Mouse (Mus musculus): ENCODE results near the gene Timp3. TPM values are rescaled to one million over a fixed set of nuclear protein-coding genes. Genes with fewer than 3 reads are reported as not detected.

Timp3 gene
- 100 to 1,000 TPM; 434 to 635 TPM for total RNA-seq (2021)
- long read RNA-seq, experiment 1, full-length matches to known transcripts = 41 of 124 reads
- long read RNA-seq, experiment 1, partial matches to known transcripts = 61 of 124 reads
- long read RNA-seq, experiment 1, other reads (novel, unspliced or antisense) = 22 of 124 reads
- long read RNA-seq, experiment 2, full-length matches to known transcripts = 27 of 55 reads
- long read RNA-seq, experiment 2, partial matches to known transcripts = 28 of 55 reads
- long read RNA-seq, experiment 2, other reads (novel, unspliced or antisense) = 0 of 55 reads

DNA sequence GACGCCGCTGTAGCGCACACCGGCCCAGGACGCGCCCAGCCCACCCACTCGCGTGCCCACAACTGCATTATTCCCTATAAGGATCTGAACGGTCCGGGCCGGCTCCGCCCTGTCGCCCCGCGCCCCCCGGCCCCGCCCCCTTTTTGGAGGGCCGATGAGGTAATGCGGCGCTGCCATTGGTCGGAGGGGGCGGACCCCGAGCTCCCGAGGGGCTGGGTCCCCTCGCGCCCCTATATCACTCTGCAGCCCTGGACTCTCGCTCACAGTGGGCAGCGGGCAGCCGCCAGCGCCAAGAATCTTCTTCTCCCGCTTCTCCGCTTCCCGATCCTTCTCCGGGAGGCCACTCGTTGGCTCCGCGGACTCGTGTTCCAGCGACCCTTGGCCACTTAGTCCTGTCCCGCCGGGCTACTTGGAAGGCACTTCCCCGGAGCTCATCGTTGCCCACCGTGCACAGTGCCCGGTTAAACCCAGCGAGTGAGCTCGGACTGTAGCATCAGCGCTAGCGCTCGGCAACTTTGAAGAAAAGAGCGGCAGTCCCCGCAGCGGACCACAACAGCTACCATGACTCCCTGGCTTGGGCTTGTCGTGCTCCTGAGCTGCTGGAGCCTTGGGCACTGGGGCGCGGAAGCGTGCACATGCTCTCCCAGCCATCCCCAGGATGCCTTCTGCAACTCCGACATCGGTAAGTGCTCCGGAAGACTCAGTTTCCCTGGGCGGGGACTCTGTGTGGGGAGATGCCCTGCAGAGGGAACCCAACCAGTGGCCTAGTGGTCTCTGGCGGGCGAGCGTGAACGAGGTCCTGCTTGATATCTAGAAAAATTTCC is at the start of gene Timp3:
Gene Timp3 (plus strand): TSS at position 80 of the 824 bp plus-strand sequence.
- DNase-seq = peak; percentile 91 to 94

DNA sequence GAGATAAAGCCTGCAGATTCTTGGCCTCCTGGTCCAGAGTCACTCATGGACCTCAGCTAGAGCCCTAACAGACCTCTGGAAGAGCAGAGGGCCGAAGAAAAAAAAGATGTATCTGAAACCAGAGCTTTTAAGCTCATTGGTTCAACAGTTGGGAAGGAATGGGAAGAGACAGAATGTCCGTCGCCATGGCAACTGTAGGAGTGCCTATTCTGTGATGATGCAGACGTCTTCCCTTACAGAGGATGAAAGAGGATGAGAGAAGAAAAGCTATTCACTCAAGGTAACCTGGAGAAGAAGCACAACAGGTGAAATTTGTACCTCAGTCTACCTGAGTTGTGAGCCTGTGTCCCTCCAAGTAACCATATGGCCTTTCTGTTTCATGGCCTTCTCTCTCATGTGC is 44.0 kb upstream of the Timp3 start:
- DNase-seq = no peak

DNA sequence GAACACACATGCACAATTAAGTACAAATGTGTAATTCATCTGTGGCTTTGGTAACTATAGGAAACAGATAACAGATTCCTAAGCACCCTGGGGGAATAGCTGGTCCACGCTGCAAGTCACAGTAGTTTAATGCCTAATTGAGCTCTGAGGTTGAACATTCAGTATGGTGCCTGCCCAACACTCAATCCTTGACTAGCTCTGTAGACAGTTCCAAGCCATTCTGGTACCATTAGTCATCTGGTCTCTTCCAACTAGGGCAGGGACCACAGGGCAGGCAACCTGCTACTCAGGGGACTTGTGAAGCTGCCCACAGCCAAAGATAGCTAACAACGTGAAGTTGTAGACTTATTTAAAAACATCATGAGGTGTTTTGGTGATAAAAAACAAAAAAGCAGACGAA is 43.1 kb upstream of the Timp3 start:
- no peak for DNase-seq

DNA sequence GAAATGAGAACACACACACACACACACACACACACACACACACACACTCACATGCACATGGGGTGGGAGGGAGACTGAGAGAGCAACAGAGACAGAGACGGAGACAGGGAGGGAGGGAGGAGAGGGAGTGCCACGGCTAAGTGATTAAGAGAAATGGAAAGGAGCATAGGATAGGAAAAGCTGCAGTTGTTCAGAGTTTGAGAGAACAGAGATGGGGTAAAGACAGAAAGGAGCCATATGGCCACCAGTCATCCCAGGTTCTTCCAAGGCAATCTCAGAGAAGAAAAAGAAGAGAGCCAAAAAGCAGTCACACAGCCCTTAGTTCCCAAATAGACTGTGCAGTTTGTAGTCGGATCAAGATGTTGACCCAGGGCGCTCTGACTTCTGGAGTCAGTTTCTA is 42.1 kb upstream of the Timp3 start:
- DNase-seq = no peak

DNA sequence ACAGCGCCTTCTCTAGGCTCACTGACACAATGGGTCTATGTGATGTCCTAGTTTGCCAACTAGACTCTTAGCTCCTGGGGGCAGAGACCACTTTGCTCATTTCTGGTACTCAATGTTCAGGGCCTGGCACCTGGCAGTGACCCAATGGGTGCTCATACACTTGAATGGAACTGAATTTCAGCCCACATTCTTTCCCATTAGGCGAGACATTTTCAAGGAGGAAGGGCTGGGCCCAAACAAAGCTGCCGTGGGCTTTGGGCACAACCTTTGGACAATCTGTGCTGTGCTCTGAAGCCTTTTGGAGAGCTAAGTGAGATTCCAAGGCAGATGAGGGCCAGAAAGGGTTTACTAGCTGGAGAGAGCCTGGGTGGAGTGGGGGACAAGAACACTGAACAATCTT is 41.2 kb upstream of the Timp3 start:
- DNase-seq = no peak

DNA sequence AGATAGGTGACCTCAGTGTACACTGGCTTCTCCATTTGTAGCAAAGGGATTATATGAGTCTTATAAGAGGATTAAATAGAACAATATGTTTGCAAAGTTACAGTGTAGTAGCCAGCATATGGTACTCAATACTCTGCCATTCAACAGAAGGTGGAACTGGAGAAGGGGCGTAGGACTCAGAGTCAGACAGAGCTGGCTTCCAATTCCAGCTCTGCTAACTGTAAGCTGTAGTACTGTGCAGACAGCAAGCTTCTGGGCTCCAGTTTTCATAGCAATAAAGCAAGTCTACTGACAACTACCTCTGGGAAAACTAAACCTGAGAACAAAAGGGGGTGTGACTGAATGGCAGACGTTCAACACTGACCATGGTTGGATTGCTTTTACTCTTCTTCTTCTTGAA is 38.4 kb upstream of the Timp3 start:
- no peak for DNase-seq

DNA sequence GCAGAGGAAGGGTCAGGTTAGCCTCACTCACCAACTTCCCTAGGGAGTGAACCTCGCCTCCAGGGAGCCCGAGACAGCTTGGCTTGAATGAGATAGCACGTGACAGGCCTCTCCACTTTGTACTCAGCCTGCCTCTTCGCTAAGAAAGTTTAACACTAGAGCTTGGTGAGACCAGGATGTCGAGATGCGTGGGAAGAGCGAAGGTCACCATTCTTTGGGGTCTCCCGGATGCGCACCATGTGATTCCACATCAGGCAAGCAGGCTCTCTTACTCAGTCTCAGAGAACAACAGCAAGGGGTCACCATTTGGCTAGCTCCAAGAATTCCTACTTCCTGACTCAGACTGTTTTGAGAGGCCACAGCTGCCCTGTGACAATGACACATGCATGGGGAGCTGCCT is 35.6 kb upstream of the Timp3 start:
- peak in 1 of 2 experiments; percentile 25 for DNase-seq

DNA sequence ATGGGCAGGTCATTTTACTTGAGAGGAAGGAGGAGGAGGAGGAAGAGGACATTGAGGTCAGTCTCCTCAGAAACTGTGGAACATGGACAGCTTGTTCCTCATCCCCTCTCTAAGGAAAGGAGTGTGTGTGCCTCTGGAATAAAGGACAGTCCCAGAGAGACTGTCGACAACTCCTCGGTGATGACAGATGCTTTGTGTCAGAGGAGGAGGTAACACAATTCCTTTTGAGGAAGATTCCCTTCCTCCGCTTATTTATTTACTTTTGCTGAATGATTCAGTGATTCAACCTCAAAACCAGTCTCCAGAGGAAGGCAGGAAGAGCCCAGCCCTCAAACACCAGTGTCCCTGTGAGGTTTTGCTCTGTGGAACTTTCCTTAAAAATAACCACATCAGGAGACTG is 29.9 kb upstream of the Timp3 start:
- no peak for DNase-seq

DNA sequence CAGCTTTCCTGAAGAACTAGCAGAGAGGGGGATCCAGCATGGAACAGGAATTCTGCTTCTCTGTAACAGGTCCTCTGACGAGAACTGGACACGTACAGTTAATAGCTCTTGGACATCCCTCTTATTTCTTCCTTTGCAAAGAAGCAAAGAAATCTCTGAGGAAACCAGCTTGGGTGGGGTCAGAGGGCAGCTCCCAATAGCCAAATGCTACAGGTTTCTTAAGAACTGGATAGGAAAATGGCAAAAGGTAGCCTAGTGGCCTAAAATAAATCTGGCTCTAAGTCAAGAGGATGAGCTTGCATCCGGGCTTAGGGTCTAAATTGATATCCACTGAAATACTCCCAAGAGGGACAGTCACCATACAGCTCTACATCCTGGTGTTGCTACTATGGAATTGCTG is 27.3 kb upstream of the Timp3 start:
- peak in 1 of 2 experiments; percentile 26 for DNase-seq

DNA sequence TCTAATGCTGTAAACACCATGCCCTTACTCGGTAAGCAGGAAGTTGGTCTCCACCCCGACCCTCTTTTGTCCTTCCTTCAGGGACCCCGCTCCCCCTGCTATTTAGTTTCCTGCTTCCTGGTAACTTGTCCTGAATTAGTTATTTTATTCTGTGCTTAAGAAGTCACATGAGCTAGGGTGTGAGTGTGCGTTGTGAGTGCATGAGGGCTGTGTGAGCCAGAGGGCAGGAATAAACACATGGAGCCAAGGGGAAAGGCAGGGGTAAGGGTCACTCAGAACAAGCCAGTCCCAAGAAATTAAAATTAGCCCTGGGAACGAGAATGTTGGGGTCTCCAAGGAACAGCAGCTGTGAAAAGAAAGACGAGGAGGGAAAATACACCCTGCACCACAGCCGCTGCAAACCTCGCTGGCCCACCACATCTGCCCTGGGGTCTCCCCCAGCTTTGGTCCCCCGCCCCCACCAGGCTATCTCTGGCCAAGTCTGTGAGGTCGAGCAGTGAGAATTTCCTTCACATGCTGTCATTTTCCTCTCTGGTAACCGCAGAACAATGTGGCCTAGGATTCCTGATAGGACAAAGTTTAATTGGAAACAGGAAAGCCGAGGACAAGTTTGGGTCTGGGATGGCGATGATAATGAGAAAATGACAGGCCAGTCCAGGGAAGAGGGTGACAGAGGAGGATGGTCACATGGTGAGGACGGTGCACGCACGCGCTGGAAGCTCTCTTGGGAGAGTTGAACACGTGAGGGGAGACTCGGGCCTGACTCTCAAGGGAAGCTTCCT is 26.6 kb upstream of the Timp3 start:
- peak; percentile 61 to 62 for DNase-seq

DNA sequence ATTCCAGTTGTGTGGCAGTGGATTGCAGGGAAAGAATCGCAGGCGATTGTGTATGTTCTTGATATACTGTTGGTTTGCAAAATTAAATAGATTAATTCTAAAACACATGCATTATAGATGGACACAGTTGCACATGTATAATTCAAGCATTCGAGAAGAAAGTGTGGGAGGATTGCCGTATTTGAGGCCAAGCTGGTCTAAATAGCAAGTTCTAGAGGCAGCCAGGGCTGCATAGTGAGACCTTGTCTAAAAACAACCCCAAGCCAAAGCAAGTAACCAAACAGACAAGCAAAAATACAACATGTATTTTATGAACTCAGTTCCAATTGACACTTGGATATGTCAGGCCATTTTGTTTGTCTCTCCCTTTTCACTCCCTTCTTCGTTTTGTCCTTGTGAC is 24.6 kb upstream of the Timp3 start:
- DNase-seq = no peak

DNA sequence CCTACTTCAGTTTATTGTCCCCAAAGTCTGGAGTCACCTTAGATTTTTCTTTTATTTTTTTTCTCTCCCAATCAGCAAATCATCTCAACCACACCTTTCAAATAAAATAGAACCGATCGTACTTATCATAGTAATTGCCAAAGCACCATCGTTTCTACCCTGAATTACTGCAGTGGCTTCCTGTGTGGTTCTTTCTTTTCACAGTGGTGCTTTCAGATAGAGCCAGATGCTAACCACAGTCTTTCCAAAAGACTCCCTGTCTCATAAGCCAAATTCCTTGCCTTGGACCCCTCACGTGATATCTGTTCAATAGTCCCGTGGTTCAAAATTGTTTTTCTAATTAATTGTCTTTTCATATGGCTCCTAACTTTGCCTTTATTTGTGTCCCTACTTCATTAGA is 22.8 kb upstream of the Timp3 start:
- DNase-seq = no peak

DNA sequence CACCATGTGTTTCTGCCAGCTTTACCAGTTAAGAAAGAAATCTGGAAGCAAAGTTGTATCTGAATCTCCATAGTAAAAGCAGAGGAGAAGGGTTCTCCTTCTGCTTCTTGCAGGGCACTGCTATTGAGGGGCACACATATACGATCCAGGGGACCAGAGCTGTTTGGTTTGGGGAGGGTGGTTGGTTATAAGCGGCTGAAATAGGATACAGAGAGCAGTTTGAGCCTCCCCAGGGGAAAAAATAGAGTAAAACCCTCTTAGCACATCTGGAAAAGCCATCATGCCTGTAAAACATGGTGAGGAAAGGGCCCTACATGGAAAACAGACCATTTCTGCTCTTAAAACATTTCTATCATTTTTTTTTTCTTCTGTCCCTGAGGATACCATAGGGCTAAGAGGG is 21.7 kb upstream of the Timp3 start:
- DNase-seq = no peak

DNA sequence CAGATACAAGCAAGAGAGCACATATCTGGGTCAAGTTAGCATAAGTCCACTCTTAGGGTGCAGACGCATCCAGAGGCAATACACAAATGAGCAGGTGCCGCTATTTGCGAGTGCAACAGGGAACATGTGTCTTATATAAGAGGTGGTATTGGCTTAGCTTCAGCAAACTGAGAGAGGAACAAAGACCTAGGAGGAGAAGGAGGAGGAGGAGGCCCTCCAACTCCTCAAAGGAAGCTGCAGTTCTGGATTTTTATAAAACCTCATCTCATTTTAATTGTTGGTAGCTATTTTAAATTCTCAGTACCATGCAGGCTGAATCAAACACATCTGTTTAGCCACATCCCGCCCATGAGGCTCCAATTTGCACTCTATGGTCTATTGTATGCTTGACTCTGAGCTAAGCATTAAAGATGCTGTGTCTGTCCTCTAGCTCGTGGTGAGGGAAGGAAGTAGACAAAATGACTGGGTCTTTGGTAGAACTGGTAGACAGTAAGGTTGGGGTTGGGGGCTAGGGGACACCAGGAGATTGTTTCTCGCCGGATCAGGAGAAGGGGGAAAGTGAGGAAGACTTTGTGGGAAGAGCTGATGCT is 20.5 kb upstream of the Timp3 start:
- DNase-seq = no peak

DNA sequence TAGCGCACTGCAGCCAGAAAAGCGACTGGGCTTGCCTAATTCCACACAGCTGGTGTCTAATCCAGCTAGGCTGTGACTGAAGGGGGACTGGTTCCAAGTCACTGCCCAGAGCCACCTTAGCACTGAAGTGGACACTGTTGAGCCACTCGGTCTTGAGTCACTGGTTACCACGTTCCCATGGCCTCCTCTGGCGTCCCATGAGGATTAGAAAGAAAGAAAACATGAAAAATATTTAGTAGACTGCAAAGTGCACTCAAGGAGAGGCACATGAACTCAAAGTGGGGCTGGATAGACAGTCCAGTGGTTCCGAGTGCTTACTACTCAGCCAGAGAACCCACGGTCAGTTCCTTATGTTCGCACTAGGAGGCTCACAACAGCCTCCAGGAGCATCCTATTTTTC is 18.9 kb upstream of the Timp3 start:
- no peak for DNase-seq

DNA sequence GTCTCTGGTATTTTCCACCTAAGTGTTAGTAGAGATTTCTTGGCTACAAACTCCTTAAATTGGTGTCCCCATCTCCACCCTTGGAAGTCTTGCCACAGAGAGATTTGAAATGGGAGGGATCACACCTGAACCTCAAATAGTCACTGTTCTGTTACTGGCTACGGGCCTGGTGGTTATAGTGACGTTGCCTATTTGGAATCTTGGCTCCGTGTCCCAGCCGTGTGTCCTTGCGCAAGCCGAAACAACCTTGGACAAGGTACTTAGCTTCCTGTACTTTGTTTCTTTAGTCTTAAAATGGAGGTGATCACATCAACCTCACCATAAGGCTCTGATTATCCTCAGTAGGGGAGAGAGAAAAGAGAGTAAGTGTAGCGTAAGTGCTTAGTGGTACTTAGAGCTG is 13.7 kb upstream of the Timp3 start:
- DNase-seq = peak in 1 of 2 experiments; percentile 58

DNA sequence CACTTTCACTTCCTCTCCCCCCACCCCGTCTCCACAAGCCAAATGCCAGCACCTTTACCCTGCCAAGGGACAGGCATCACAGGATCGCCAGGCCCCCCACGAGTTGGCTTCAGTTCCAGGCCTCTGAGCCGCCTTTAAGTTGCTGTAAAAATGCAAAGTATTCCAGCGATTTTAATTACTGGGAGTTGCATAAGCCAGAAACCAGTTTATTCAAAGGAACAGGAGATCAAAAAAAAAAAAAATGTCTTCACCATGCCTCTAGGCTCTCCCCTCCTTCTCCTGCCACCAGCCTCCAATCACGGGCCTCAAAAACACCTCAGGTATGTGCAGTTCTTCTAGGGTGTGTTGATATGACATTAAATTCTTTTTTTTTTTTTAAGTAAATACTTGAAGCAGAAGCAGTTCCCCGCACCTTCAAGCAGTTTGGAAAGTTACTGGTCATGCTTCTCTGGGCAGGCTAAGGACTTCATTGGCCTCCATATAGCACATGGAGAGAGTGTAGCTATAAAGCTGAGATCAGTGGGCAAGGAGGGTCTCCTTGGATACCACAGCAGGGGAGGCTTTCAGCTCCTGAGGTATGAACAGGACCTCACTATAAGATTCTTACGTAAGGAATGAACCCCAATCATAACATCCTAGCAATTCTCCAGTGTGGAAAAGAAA is 9.9 kb upstream of the Timp3 start:
- no peak for DNase-seq

DNA sequence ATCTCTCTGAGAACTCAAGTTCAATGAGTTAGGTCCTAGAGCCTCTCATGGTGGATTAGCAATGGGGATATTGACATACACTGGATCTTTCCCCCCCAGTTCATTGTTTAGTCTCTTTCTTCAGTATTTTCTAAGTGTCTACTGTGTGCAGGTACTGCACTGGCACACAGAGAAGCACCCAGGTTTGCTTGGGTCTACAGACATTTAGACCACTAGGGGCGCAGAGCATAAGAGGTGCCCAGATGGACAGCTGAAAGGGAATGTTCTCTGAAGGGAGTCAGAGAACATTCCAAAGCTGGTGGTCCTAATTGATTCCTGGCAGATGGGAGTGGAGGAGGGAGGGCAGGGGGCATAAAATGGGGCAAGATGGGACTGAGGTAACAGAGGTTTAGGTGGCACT is 6.3 kb upstream of the Timp3 start:
- no peak for DNase-seq

DNA sequence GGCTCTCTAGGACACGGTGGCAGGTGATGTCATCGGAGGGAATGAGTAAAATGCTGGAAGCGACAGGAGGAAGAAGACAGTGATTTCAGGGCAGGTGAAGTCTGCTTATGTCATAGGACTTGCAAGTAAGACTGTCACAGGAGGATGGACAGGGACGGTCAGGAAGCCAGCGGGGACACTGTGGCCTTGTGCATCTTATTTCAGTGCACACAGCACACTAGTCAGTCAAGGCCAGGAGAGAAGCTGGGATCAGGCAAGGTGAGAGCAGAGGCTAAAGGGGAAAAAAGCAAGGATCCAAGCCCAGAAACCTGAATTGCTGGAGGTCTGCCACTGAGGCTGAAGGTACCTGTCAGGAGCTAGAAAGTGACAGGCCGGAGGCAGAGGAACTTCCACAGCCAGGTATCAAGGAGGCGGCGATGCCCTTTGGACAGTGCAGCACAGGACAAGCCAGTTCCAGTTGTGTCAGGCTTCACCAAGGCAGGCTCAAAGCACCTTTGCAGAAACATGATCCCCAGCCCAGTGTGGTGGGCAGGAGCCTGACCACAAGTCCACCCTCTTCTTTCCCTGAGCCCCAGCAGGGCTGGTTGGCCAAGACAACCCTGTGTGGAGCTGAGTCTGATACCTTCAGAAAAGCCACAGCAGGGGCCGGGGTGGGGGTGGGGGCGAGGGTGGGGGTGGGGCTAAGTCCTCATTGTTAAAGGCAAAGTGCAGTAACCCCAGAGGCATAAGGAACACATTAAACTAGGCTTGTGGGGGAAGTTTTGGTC is 5.4 kb upstream of the Timp3 start:
- no peak for DNase-seq

DNA sequence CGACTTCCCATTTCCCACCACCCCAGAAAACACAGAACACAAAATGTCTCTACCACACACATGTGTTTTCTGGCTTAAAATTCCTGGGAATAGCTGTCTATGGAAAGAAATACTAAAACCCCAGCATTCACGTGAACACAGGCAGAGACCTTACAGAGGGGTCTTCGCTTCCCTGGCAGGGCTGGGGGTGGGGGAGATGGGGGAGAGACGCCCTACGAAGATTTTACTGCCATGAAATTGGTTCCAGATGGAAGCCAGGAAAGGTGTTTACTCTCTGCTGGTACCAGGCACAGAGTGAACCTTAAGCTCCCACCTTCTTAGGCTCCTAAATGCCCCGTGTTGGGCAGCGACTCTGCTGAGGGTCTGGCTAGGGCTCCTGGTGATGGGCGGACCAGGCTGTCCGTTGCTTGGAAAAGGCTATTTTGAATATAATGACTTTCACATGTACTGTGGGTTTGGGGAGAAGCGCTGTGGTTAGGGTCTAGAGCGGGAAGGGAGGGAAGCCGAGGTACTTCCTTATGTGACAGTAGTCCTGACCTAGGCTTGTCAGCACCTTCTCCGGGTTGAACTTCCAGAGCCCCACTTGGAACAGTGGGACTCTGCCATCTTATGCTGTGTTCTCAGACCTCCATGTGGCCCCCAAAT is 4.6 kb upstream of the Timp3 start:
- no peak for DNase-seq

DNA sequence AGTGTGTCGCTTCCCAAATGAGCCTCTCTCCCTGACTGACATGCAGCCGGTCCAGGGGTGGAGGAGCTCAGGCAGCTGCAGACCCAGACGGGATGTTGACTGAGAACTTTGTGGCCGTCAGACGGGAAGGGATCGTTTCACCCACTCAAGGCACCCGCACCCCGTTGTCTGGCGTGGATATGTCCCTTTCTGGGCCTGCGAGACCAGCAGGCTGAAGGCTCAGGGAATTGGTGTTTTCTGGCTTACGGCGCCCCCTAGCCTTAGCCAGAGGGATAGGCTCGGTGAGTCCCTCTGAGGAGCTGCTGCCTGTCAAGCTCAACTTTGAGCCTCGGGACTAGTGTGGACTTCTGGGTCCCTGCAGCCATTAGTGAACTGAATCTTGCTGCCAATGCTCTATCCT is 4.1 kb upstream of the Timp3 start:
- peak; percentile 86 to 89 for DNase-seq
